Mouse (Mus musculus) heart, embryonic 14.5 days (tissue): ENCODE results near the gene Metap1. TPM values are rescaled to one million over a fixed set of nuclear protein-coding genes. Genes with fewer than 3 reads are reported as not detected.

Source experiments
- ATAC-seq: fragments of 200-750 bp; cut with Nextera tagmentation; 2 replicates; pipeline ENCODE4 v1.8.0; 2017; ENCODE audit warnings: low read depth, moderate TSS enrichment; ENCODE audit not compliant: insufficient number of reproducible peaks, insufficient read depth, low FRiP score
- H3K27ac ChIP-seq, 2 experiments: fragments of 200-500 bp in 1 of 2; fragments of 300-500 bp in 1 of 2; sonication (generic) in 1 of 2; replicated peaks in 1 of 2; 2 replicates each; pipeline ENCODE4 v1.5.1; 2012 to 2014; ENCODE audit warnings: low read depth in 2 of 2, low read length in 2 of 2, control low read depth in 1 of 2, mild to moderate bottlenecking in 1 of 2, mixed read lengths in 1 of 2; ENCODE audit not compliant: control insufficient read depth in 1 of 2, insufficient read depth in 1 of 2
- H3K27me3 ChIP-seq: fragments of 300-500 bp; sonication (generic); 2 replicates; pipeline ENCODE4 v1.6.1; 2014; ENCODE audit warnings: mild to moderate bottlenecking, low read length, control low read depth; ENCODE audit not compliant: control insufficient read depth, insufficient read depth
- H3K36me3 ChIP-seq: fragments of 300-500 bp; sonication (generic); 2 replicates; pipeline ENCODE4 v1.6.1; 2014; ENCODE audit warnings: mild to moderate bottlenecking, control low read depth, low read length, mixed read lengths; ENCODE audit not compliant: control insufficient read depth, insufficient read depth
- H3K4me1 ChIP-seq, 2 experiments: fragments of 200-500 bp in 1 of 2; fragments of 300-500 bp in 1 of 2; sonication (generic) in 1 of 2; 2 replicates each; pipeline ENCODE4 v1.6.1; 2012 to 2014; ENCODE audit warnings: low read length in 2 of 2, control low read depth in 1 of 2, mixed read lengths in 1 of 2; ENCODE audit not compliant: control insufficient read depth in 2 of 2, insufficient read depth in 2 of 2
- H3K4me2 ChIP-seq: fragments of 300-500 bp; sonication (generic); 2 replicates; pipeline ENCODE4 v1.6.1; 2014; ENCODE audit warnings: mild to moderate bottlenecking, low read length
- H3K4me3 ChIP-seq, 2 experiments: fragments of 200-500 bp in 1 of 2; fragments of 300-500 bp in 1 of 2; sonication (generic) in 1 of 2; 2 replicates each; pipeline ENCODE4 v1.5.1; 2012 to 2014; ENCODE audit warnings: low read length in 2 of 2, mild to moderate bottlenecking in 2 of 2, control low read depth in 1 of 2, low read depth in 1 of 2, moderate library complexity in 1 of 2; ENCODE audit not compliant: control insufficient read depth in 1 of 2, insufficient read depth in 1 of 2
- H3K9ac ChIP-seq: fragments of 300-500 bp; sonication (generic); 2 replicates; pipeline ENCODE4 v1.6.1; 2014; ENCODE audit warnings: mild to moderate bottlenecking, low read length
- H3K9me3 ChIP-seq: fragments of 300-500 bp; sonication (generic); 2 replicates; pipeline ENCODE4 v1.6.1; 2016; ENCODE audit warnings: low read length, control low read depth; ENCODE audit not compliant: control insufficient read depth
- WGBS: fragments of 180-500 bp; shearing (Covaris S2); extraction: QIAGEN DNeasy Blood & Tissue Kit; methylation state at CpG from one replicate; pipeline ENCODE4 v1.1.7; 2014; 5-methylcytosine and 5-hydroxymethylcytosine counted together
- polyA plus RNA-seq: library from polyadenylated mRNA; unstranded; fragments of >200 nt; fragmentation: Nextera tagmentation; extraction: Ambion mirVana; gene quantifications from 2 replicates; pipeline ENCODE4 v1.2.1, GENCODE M21; 2014

The Metap1 gene
- polyA plus RNA-seq, 1 experiment from 2014 or later = 46.1 TPM

- no peak overlapping the region for H3K27ac ChIP-seq
- no peak overlapping the region for H3K4me2 ChIP-seq
- ATAC-seq = no peak
- peaks cover 83% of the 10 kb centered on the region for H3K36me3 ChIP-seq
- no peak overlapping the region for H3K9ac ChIP-seq
- no peaks in the 10 kb centered on the region for H3K9me3 ChIP-seq
- H3K27me3 ChIP-seq = no peaks in the 10 kb centered on the region
- no peak overlapping the region for H3K4me3 ChIP-seq
- H3K4me1 ChIP-seq = peaks cover 2 to 16% of the 10 kb centered on the region in 2 experiments; a peak in 3 of 4 replicates
- WGBS = 58% methylated on average over 12 of the region's 12 CpGs
Observed at GRCm38 (mm10) chr3:138448077-138448860, 41.0 kb downstream of the Metap1 start.

DNA sequence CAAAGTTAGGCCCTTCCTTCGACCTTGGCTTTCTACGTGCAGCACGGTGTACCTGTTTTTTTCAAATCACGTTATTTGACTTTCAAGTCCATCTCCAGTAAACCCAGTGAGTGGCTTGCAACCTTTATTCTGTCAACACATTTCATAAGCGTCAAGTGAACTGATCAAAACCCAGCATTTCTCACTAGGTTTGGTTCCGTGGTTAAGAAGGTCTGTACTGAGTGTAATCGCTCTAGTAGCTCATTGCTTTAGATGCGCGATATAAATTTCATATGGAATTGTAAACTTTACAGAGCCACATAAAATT lies 45.9 kb downstream of the Metap1 start:
- WGBS = 2% methylated on average over 9 of the region's 9 CpGs
- Histone ChIP-seq H3K4me3 (peak overlapping the region; percentile 71 to 97), H3K27ac (peak overlapping the region; percentile 82 to 88; a peak in 3 of 4 replicates), H3K4me1 (peaks cover 2 to 21% of the 10 kb centered on the region in 2 experiments; a peak in 3 of 4 replicates), H3K4me2 (peak overlapping the region; percentile 88), H3K9ac (peak overlapping the region; percentile 87), H3K27me3 (no peaks in the 10 kb centered on the region), H3K36me3 (peaks cover 36% of the 10 kb centered on the region), H3K9me3 (no peaks in the 10 kb centered on the region)
- ATAC-seq = no peak

- peak within 1 kb of the TSS; percentile 88 for H3K4me2 ChIP-seq
- H3K27ac ChIP-seq = peak within 1 kb of the TSS; percentile 82 to 88
- ATAC-seq = peak; percentile 100
- H3K9me3 ChIP-seq = no peaks in the 10 kb centered on the region
- peaks cover under 1 to 17% of the 10 kb centered on the region in 2 experiments; a peak in 3 of 4 replicates for H3K4me1 ChIP-seq
- peak within 1 kb of the TSS; percentile 71 to 97 for H3K4me3 ChIP-seq
- H3K9ac ChIP-seq = peak within 1 kb of the TSS; percentile 87
- under 1% methylated on average over 86 of the region's 86 CpGs for WGBS
- peaks cover 30% of the 10 kb centered on the region for H3K36me3 ChIP-seq
- no peaks in the 10 kb centered on the region for H3K27me3 ChIP-seq
Observed at GRCm38 (mm10) chr3:138442612-138443464, 46.5 kb downstream of the Metap1 start, which contains the start of gene Adh5. Adh5 (plus strand) TSS chr3:138443093.

DNA sequence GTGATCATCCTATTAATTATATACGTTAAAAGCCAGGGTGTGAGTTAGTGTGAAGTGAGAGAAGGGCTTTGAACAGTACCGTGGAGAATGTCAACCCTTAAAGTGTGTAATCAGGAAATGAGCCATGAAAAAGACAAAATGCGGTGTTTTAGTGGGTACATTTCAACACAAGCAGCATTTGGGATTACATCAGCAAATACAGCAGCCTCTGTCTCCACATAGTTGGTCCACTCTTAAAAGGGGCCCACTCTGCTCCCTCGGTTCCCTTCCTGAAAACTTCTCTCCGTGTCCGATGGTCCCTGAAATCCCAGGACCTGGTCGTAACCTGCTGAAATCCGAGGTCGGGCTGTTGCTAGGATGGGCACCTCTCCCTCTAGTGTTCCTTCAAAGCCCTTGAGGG lies 47.1 kb downstream of the Metap1 start:
- WGBS = 4% methylated on average over 9 of the region's 9 CpGs
- no peak for ATAC-seq
- Histone ChIP-seq H3K4me3 (peak overlapping the region; percentile 71 to 97), H3K27ac (peak overlapping the region; percentile 27 to 88), H3K36me3 (peaks cover 24% of the 10 kb centered on the region), H3K27me3 (no peaks in the 10 kb centered on the region), H3K4me1 (peaks cover 0 to 14% of the 10 kb centered on the region in 2 experiments; a peak in 2 of 4 replicates), H3K4me2 (peak overlapping the region; percentile 88), H3K9ac (peak overlapping the region; percentile 71), H3K9me3 (no peaks in the 10 kb centered on the region)

- Histone ChIP-seq H3K9ac (no peak overlapping the region), H3K4me2 (no peak overlapping the region), H3K4me1 (peaks cover 0 to 7% of the 10 kb centered on the region in 2 experiments; a peak in 2 of 4 replicates), H3K4me3 (no peak overlapping the region), H3K27ac (no peak overlapping the region), H3K9me3 (no peaks in the 10 kb centered on the region; the same call in 1 of the 2 replicates), H3K36me3 (no peaks in the 10 kb centered on the region), H3K27me3 (no peaks in the 10 kb centered on the region)
- ATAC-seq = no peak
- 77% methylated on average over 3 of the region's 3 CpGs for WGBS
Observed at GRCm38 (mm10) chr3:138438716-138439115, 50.6 kb downstream of the Metap1 start.

GRCm38 (mm10) chr3:138431835-138432234 lies 57.5 kb downstream of the Metap1 start:
- H3K4me2 ChIP-seq = no peak overlapping the region
- no peaks in the 10 kb centered on the region for H3K27me3 ChIP-seq
- H3K4me1 ChIP-seq = no peaks in the 10 kb centered on the region
- WGBS = 61% methylated on average over 2 of the region's 2 CpGs
- no peak for ATAC-seq
- no peak overlapping the region for H3K9ac ChIP-seq
- no peaks in the 10 kb centered on the region for H3K36me3 ChIP-seq
- no peaks in the 10 kb centered on the region; the same call in 1 of the 2 replicates for H3K9me3 ChIP-seq
- no peak overlapping the region for H3K4me3 ChIP-seq
- no peak overlapping the region for H3K27ac ChIP-seq

GRCm38 (mm10) chr3:138430360-138430976 lies 58.8 kb downstream of the Metap1 start:
- Histone ChIP-seq H3K4me2 (no peak overlapping the region), H3K27ac (no peak overlapping the region), H3K9ac (no peak overlapping the region), H3K4me1 (no peaks in the 10 kb centered on the region), H3K27me3 (no peaks in the 10 kb centered on the region), H3K9me3 (no peaks in the 10 kb centered on the region), H3K4me3 (no peak overlapping the region), H3K36me3 (no peaks in the 10 kb centered on the region)
- no peak for ATAC-seq
- WGBS = 62% methylated on average over 6 of the region's 6 CpGs
